ENCODE assay signal across 8 mouse cellular contexts in genomic region chr9:59679678-59680533, GRCm38 (mm10). TPM values are rescaled to one million over a fixed set of nuclear protein-coding genes. Genes with fewer than 3 reads are reported as not detected.
DNase-seq lines count a peak whose midpoint lies in the region; ATAC-seq lines count a peak whose summit lies in the region.

Gramd2 (plus strand) TSS chr9:59680144.

- WGBS in embryonic facial prominence, embryonic 14.5 days, result 3% methylated on average over 20 of the region's 47 CpGs
- 3% methylated on average over 43 of the region's 47 CpGs for WGBS in heart, embryonic 13.5 days
- WGBS in kidney, embryonic 15.5 days, result 2% methylated on average over 47 of the region's 47 CpGs
- WGBS in liver, embryonic 15.5 days (ENCODE audit: insufficient replicate concordance), result 4% methylated on average over 47 of the region's 47 CpGs
- under 1% methylated on average over 47 of the region's 47 CpGs for WGBS in neural tube, embryonic 12.5 days

- H3K27me3 ChIP-seq in embryonic facial prominence, embryonic 14.5 days (replicated peaks; ENCODE audit: control insufficient read depth, insufficient read depth, low read length), result peaks cover 3% of the 10 kb centered on the region; the same call in 1 of the 2 replicates
- peaks cover 28% of the 10 kb centered on the region for H3K27me3 ChIP-seq in heart, embryonic 13.5 days (replicated peaks)
- H3K27me3 ChIP-seq in kidney, embryonic 15.5 days, result peaks cover 22% of the 10 kb centered on the region
- H3K27me3 ChIP-seq in liver, embryonic 15.5 days, result peaks cover 82% of the 10 kb centered on the region
- peaks cover 11% of the 10 kb centered on the region for H3K27me3 ChIP-seq in neural tube, embryonic 12.5 days (replicated peaks)

- peak within 1 kb of the TSS; percentile 53 for H3K4me3 ChIP-seq in embryonic facial prominence, embryonic 14.5 days (ENCODE audit: low read depth, low read length)
- peak within 1 kb of the TSS; percentile 57 for H3K4me3 ChIP-seq in heart, embryonic 13.5 days
- H3K4me3 ChIP-seq in kidney, embryonic 15.5 days (replicated peaks), result peak within 1 kb of the TSS; percentile 53
- H3K4me3 ChIP-seq in liver, embryonic 15.5 days (replicated peaks), result peak within 1 kb of the TSS; percentile 44
- peak within 1 kb of the TSS; percentile 42 for H3K4me3 ChIP-seq in neural tube, embryonic 12.5 days

- peak within 1 kb of the TSS; percentile 62 for H3K9ac ChIP-seq in embryonic facial prominence, embryonic 14.5 days (ENCODE audit: low read depth, low read length)
- peak within 1 kb of the TSS; percentile 79 for H3K9ac ChIP-seq in heart, embryonic 13.5 days
- H3K9ac ChIP-seq in kidney, embryonic 15.5 days, result peak within 1 kb of the TSS; percentile 51
- no peak within 1 kb of the TSS for H3K9ac ChIP-seq in liver, embryonic 15.5 days
- peak within 1 kb of the TSS; percentile 54 for H3K9ac ChIP-seq in neural tube, embryonic 12.5 days

- H3K9me3 ChIP-seq in embryonic facial prominence, embryonic 14.5 days (ENCODE audit: control insufficient read depth, low read length), result no peaks in the 10 kb centered on the region
- no peaks in the 10 kb centered on the region for H3K9me3 ChIP-seq in heart, embryonic 13.5 days
- H3K9me3 ChIP-seq in kidney, embryonic 15.5 days (replicated peaks), result no peaks in the 10 kb centered on the region
- no peaks in the 10 kb centered on the region for H3K9me3 ChIP-seq in liver, embryonic 15.5 days (replicated peaks)
- no peaks in the 10 kb centered on the region for H3K9me3 ChIP-seq in neural tube, embryonic 12.5 days

- H3K36me3 ChIP-seq in embryonic facial prominence, embryonic 14.5 days (ENCODE audit: control insufficient read depth, insufficient read depth, low read length), result peaks cover 47% of the 10 kb centered on the region
- peaks cover 47% of the 10 kb centered on the region for H3K36me3 ChIP-seq in heart, embryonic 13.5 days
- H3K36me3 ChIP-seq in kidney, embryonic 15.5 days, result peaks cover 47% of the 10 kb centered on the region
- peaks cover 19% of the 10 kb centered on the region for H3K36me3 ChIP-seq in liver, embryonic 15.5 days (replicated peaks)
- H3K36me3 ChIP-seq in neural tube, embryonic 12.5 days, result peaks cover 47% of the 10 kb centered on the region

- peak within 1 kb of the TSS; percentile 40; the same call in 1 of the 2 replicates for H3K27ac ChIP-seq in embryonic facial prominence, embryonic 14.5 days (replicated peaks; ENCODE audit: low read depth, low read length)
- no peak within 1 kb of the TSS; the same call in 1 of the 2 replicates for H3K27ac ChIP-seq in heart, embryonic 13.5 days (replicated peaks)
- 0 out of 2 replicates have a peak within 1 kb of the TSS, but pooled peaks have one; percentile 37 for H3K27ac ChIP-seq in kidney, embryonic 15.5 days
- no peak within 1 kb of the TSS for H3K27ac ChIP-seq in liver, embryonic 15.5 days (replicated peaks)
- H3K27ac ChIP-seq in neural tube, embryonic 12.5 days, result no peak within 1 kb of the TSS

- H3K4me1 ChIP-seq in embryonic facial prominence, embryonic 14.5 days (ENCODE audit: control insufficient read depth, insufficient read depth, low read length), result peaks cover 3% of the 10 kb centered on the region; the same call in 1 of the 2 replicates
- peaks cover 11% of the 10 kb centered on the region for H3K4me1 ChIP-seq in heart, embryonic 13.5 days
- H3K4me1 ChIP-seq in kidney, embryonic 15.5 days, result peaks cover 14% of the 10 kb centered on the region
- peaks cover 14% of the 10 kb centered on the region for H3K4me1 ChIP-seq in liver, embryonic 15.5 days (replicated peaks)
- peaks cover 8% of the 10 kb centered on the region for H3K4me1 ChIP-seq in neural tube, embryonic 12.5 days

- peak; percentile 96 for ATAC-seq in embryonic facial prominence, embryonic 14.5 days (ENCODE audit: low read depth)
- ATAC-seq in heart, embryonic 13.5 days (ENCODE audit: extremely low read depth, insufficient number of reproducible peaks, low FRiP score, low TSS enrichment), result peak; percentile 85
- peak; percentile 98 for ATAC-seq in kidney, embryonic 15.5 days (replicated peaks; ENCODE audit: low FRiP score)
- ATAC-seq in liver, embryonic 15.5 days (ENCODE audit: insufficient read depth), result peak; percentile 87
- ATAC-seq in neural tube, embryonic 12.5 days (ENCODE audit: low FRiP score, low read depth), result peak; percentile 95

- H3K4me2 ChIP-seq in embryonic facial prominence, embryonic 14.5 days (ENCODE audit: low read depth, low read length), result peak within 1 kb of the TSS; percentile 87
- H3K4me2 ChIP-seq in heart, embryonic 13.5 days, result peak within 1 kb of the TSS; percentile 97
- H3K4me2 ChIP-seq in kidney, embryonic 15.5 days, result peak within 1 kb of the TSS; percentile 97
- H3K4me2 ChIP-seq in liver, embryonic 15.5 days, result peak within 1 kb of the TSS; percentile 73
- H3K4me2 ChIP-seq in neural tube, embryonic 12.5 days (replicated peaks), result peak within 1 kb of the TSS; percentile 94

- DNase-seq in urinary bladder, adult 18-20 months (ENCODE audit: low spot score in 2 of 2), result peak; percentile 74 to 76
- no peak for DNase-seq in urinary bladder, postnatal 10 days (ENCODE audit: low spot score)
- peak; percentile 88 for DNase-seq in embryonic facial prominence, embryonic 14.5 days (ENCODE audit: low spot score)
- DNase-seq in testis, postnatal 10 days (ENCODE audit: low spot score), result peak; percentile 91

RNA-seq across cellular contexts. Expression of gene Gramd2, which starts in this region (rescaled TPM):
- polyA plus RNA-seq in embryonic facial prominence, embryonic 14.5 days (2014; fragmentation: Nextera tagmentation; extraction: Ambion mirVana), result 4.5 and 5.4 TPM in 2 replicates
- polyA plus RNA-seq in heart, embryonic 13.5 days (2015; fragmentation: Nextera tagmentation; extraction: Ambion mirVana), result 0.24 and 0.29 TPM in 2 replicates
- 0.95 and 1.0 TPM in 2 replicates for polyA plus RNA-seq in kidney, embryonic 15.5 days (2015; fragmentation: Nextera tagmentation; extraction: Ambion mirVana)
- 0.17 and 0.32 TPM in 2 replicates for polyA plus RNA-seq in liver, embryonic 15.5 days (2015; fragmentation: Nextera tagmentation; extraction: Ambion mirVana)
- 0.56 and 0.73 TPM in 2 replicates for polyA plus RNA-seq in neural tube, embryonic 12.5 days (2016; fragmentation: Nextera tagmentation; extraction: Ambion mirVana)

Comparison
In these comparisons a context has a peak if more than half of its experiments do, and no peak if none do; other contexts are left out.
1. Peak in ATAC-seq, H3K4me3 ChIP-seq, H3K9ac ChIP-seq and H3K4me2 ChIP-seq in heart, embryonic 13.5 days; RNA of the gene not detected or under 1 TPM.
2. Peak in ATAC-seq, H3K4me3 ChIP-seq and H3K4me2 ChIP-seq in liver, embryonic 15.5 days; RNA of the gene not detected or under 1 TPM.
3. Peak in ATAC-seq, H3K4me3 ChIP-seq, H3K9ac ChIP-seq and H3K4me2 ChIP-seq in neural tube, embryonic 12.5 days; RNA of the gene not detected or under 1 TPM.
4. H3K27ac ChIP-seq: peak in embryonic facial prominence, embryonic 14.5 days (single experiment) and kidney, embryonic 15.5 days (single experiment); none in heart, embryonic 13.5 days (single experiment), liver, embryonic 15.5 days (single experiment) and neural tube, embryonic 12.5 days (single experiment).
5. Peak in every context shown above with its lines, with median percentiles within 50 percentile points of each other: ATAC-seq, H3K4me2 ChIP-seq and H3K4me3 ChIP-seq.